Mouse (Mus musculus) cortical plate, adult 2 months (tissue): Measurements from ENCODE around the gene Rtl9.

Source experiments
- CTCF ChIP-seq: fragments of 200-500 bp; IDR thresholded peaks from 2 replicates; pipeline ENCODE4 v1.5.1; 2011; ENCODE audit warnings: mild to moderate bottlenecking, control low read depth, low read length; ENCODE audit not compliant: insufficient read depth; ENCODE audit errors: extremely low read depth
- POLR2A ChIP-seq: fragments of 200-500 bp; IDR thresholded peaks from 2 replicates; pipeline ENCODE4 v1.6.1; 2011; ENCODE audit warnings: mild to moderate bottlenecking, low read length, control low read depth; ENCODE audit not compliant: insufficient read depth; ENCODE audit errors: extremely low read depth

- TF ChIP-seq POLR2A (no peak), CTCF (no peak)
These were observed 36.6 kb upstream of the Rtl9 start for GRCm38 (mm10) chrX:143062641-143063355.
